Mouse (Mus musculus) frontal cortex, postnatal 10 days (tissue): ENCODE measurements around the gene 1810055G02Rik.
A peak's percentile ranks its signal among the peaks of the same experiment; 100 is the strongest.

Experiments
- DNase-seq, 2 experiments: peaks; one replicate each; pipeline ENCODE4 v3.0.0; 2022; ENCODE audit warnings: low spot score in 2 of 2, mixed read lengths in 1 of 2

1810055G02Rik gene

GRCm38 (mm10) chr19:3695006-3695405 is 13.1 kb upstream of the 1810055G02Rik start:
- DNase-seq = no peak

GRCm38 (mm10) chr19:3695471-3695870 is 12.6 kb upstream of the 1810055G02Rik start:
- DNase-seq = no peak

- DNase-seq = no peak
Measured at GRCm38 (mm10) chr19:3695976-3696375, 12.1 kb upstream of the 1810055G02Rik start.

GRCm38 (mm10) chr19:3698035-3698434 is 10.1 kb upstream of the 1810055G02Rik start:
- no peak for DNase-seq

DNA sequence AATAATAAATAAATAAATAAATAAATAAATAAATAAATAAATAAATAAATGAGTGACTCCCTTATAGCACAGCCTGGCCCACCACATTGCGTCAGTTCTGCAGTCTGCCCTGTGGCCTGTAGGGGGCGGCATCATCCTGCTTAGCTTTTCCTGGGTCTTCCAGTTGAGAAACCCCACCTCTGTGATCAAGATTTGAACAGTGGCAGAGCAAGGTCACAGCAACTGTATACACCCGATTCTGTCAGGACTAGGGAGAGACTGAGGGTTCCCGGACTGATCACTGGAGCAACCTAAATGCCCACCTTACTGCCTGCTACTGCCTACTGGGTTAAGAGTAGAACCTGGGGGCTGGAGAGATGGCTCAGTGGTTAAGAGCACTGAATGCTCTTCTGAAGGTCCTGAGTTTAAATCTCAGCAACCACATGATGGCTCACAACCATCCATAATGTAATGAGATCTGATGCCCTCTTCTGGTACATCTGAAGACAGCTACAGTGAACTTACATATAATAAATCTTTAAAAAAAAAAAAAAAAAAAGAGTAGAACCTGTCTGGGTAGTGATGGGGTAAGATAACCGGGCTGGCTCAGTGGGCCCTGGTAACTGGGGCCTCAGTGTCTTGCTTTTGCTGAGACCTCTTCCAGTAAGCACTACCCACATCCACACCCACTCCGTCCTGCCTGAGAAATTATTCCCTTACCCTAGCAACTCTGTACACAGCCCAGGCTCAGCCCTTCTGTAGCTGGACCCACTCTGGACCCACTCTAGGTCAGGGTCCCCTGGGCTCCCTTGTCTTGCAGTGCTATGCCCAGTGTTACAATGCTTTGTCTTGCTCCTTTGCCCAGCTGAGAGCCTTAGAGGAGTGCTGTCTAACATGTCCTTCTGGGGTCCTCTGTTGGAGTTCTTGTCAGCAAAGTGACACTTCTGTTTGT is 8.3 kb upstream of the 1810055G02Rik start:
- peak; percentile 73 to 79 for DNase-seq

DNA sequence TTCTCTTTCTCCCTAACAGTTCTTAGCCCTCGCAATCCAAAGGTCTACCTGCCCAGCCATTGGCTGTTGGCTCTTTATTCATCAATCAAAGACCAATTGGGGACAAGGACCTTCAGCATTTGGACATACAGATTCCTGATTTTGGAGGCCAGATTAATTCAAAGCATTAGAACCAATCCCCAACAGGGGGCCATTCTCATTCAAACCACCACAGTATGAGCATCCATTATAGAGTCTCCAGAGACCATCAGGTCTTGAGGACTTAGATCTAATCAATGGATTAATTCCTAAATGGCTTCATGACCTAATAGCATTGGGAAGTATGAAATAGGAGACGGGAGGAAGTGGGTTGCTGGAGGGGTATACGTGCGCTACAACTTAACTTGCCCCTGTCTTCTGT is 5.6 kb upstream of the 1810055G02Rik start:
- DNase-seq = no peak

- DNase-seq = no peak
Measured at GRCm38 (mm10) chr19:3706258-3706657, 1.8 kb upstream of the 1810055G02Rik start.

GRCm38 (mm10) chr19:3707553-3707952 is 540 bp upstream of the 1810055G02Rik start:
- DNase-seq = no peak

- no peak for DNase-seq
Measured at GRCm38 (mm10) chr19:3709013-3709787, 1.1 kb downstream of the 1810055G02Rik start.

- DNase-seq = no peak
Measured at GRCm38 (mm10) chr19:3710436-3710835, 2.3 kb downstream of the 1810055G02Rik start.

- no peak for DNase-seq
Measured at GRCm38 (mm10) chr19:3714381-3714780, 6.3 kb downstream of the 1810055G02Rik start.

DNA sequence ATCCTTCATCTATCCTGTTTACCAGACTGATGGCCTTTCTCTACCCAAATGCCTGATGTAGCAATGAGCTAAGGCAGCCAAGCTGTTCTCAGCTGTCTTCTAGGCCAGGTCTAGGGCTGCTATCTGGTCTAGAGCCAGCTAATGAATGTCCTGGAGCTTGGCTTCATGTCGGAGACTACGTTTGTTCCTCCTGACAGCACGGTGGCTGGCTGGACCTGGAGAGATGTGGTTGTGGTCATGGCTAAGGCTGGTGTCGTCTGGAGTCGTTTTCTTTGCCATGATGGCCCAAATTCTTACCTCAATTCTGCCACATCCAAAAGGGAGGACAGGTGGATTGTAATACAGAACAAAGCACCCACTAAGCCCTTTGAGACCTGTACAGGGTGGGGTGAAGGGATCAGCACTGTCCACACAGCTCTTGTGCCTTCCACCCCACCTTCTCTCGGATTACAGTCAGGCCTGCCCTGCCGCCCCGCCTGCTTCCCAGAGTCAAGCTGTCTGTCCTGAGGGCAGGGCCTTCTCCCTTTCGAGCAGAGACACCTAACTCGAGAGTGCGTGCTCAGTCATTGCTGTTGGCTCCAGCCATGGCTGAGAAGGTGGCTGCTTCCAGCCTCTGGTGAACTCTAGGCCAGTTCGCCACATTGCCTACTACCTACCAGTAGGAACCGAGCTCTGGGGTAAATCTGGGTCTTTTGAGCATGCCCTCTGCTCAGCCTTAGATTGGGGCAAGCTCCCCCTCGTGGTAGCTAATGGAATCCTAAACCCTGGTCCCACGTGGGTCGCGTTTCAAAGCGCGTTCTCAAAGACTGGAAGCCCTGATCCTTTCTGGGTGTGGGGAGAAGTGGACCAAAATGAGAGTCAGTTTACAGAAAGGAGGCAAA is 10.6 kb downstream of the 1810055G02Rik start:
- DNase-seq = peak; percentile 58 to 75

DNA sequence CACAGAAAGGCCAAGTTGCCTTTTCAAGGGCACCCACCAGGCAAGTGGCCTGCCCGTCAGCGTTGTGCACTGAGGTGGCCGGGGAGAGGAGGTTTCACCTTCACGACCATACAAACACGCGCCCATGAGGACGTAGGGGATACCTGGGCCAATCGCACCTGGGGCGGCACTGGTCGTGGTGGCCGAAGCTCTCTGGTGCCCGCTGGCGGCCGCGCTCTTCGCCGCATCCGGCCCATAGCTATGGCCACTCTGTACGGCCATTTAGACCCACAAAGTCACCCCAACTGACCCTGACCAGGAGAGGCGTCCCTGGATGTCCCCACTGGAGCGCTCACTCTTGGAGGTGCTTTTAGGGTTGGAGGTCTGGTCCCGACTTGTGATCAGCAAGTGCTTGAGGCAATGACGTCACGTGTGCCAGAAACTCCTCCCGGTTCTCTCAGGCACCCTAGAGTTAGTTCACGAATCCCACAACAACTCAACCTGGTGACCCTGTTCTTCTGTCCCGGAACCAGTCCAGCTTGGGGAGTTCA is 11.3 kb downstream of the 1810055G02Rik start:
- peak; percentile 39 to 51 for DNase-seq

- no peak for DNase-seq
Measured at GRCm38 (mm10) chr19:3723170-3723569, 15.1 kb downstream of the 1810055G02Rik start.

GRCm38 (mm10) chr19:3723904-3724303 is 15.8 kb downstream of the 1810055G02Rik start:
- DNase-seq = no peak

DNA sequence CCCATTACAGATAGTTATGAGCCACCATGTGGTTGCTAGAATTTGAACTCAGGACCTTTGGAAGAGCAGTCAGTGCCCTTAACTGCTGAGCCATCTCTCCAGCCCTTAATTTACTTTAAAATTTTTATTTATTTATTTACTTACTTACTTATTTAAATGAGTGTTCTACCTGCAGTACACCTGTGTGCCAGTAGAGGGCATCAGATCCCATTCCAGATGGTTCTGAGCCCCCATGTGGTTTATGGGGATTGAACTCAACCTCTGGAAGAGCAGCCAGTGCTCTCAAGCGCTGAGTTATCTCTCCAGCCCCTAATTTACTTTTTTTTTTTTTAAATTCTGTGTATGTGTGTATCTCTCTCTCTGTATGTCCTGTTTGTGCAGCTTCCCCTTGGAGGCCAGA is 16.7 kb downstream of the 1810055G02Rik start:
- peak in 1 of 2 experiments; percentile 49 for DNase-seq

DNA sequence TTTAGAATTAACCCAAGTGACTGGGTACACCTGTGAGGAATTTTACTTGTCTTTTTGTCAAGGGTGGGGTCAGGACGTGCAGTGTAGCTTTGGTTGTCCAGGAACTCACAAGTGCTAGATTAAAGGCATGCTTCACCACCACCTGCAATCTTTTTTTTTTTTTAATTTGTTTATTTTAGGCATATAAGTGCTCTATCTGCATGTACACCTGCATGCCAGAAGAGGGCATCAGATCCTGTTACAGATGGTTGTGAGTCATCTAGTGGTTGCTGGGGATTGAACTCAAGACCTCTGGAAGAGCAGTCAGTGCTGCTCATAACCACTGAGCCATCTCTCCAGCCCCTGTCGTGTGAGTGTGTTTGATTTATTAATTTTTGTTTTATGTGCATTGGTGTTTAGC is 20.8 kb downstream of the 1810055G02Rik start:
- DNase-seq = no peak

DNA sequence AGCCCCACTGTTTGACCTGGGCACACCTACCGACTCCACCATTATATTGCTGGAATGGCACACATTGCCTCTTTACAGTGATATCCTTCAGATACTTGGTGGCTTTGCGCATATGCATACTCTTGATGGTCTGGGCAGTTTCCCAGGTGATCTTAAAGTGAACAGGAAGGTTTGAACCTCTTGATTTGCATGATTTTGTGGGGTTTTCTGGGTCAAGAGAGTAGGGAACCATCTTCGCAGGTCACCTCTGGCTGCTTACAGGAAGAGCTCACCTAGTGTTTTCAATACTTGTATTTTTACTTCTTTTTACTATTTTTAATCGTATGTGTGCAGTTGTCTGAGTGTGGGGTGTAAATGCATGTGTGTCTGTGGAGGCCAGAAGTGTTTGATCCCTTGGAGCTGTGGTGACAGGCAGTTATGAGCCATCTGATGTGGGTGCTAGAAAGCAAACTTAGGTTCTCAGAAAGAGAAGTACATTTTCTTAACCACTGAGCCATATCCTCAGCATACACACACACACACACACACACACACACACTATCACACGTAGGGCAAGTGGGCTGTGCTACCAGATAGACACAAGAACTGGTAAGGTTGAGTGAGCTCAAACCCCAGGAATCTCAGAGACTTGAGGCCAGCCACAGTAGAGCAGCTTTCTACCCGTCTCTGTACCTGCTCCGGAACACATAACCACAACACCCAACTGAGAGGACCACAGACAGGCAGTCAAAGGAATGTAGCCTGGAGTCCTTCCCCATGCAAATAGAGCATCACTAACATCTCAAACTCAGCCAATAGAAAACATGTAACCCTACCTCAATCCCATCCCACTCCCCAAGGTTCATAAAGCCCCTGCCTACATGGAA is 22.9 kb downstream of the 1810055G02Rik start:
- DNase-seq = no peak

DNA sequence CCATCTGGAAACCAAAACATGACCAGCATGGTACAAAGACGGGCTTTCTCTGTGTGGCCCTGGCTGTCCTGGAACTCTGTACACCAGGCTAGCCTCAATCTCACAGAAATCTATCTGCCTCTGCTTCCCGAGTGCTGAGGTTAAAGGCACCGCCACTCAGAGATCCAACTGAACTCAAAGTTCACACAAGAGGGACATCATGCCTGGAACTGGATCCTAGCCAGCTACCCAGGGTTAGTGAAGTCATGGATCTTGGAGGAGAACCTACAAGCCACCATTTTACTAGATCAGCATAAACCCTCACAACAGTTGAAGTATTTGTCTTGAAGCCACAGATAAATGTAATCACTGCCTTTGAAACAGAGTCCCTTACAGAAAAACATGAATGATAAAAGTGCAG is 27.9 kb downstream of the 1810055G02Rik start:
- no peak for DNase-seq

- DNase-seq = no peak
Measured at GRCm38 (mm10) chr19:3739650-3740049, 31.6 kb downstream of the 1810055G02Rik start.
